Mouse (Mus musculus) erythroblast, embryonic 14.5 days (primary cell): ENCODE measurements around the gene Arsb. TPM values are rescaled to one million over a fixed set of nuclear protein-coding genes. Genes with fewer than 3 reads are reported as not detected.
"Not testable (repeated sequence)": the region's sequence is repeated elsewhere in the genome, so short reads cannot be mapped to it uniquely, and the experiment has no call there.

Source experiments
- H3K27me3 ChIP-seq: 2 replicates; pipeline ENCODE4 v1.6.1; 2012; ENCODE audit warnings: inconsistent platforms; ENCODE audit not compliant: control insufficient read depth
- H3K36me3 ChIP-seq: 2 replicates; pipeline ENCODE4 v1.6.1; 2012; ENCODE audit warnings: mild to moderate bottlenecking, inconsistent platforms; ENCODE audit not compliant: control insufficient read depth
- H3K4me1 ChIP-seq: 2 replicates; pipeline ENCODE4 v1.6.1; 2012; ENCODE audit warnings: inconsistent platforms; ENCODE audit not compliant: control insufficient read depth
- H3K4me3 ChIP-seq: replicated peaks from 2 replicates; pipeline ENCODE3; 2012; ENCODE audit warnings: moderate library complexity, mild to moderate bottlenecking, inconsistent platforms
- H3K9me3 ChIP-seq: 2 replicates; pipeline ENCODE4 v1.6.1; 2012; ENCODE audit warnings: low read length, inconsistent platforms, mixed read lengths; ENCODE audit not compliant: control insufficient read depth
- GATA1 ChIP-seq: IDR thresholded peaks from 2 replicates; pipeline ENCODE4 v1.6.1; 2012; ENCODE audit warnings: low read length, inconsistent platforms, mixed read lengths
- TAL1 ChIP-seq: IDR thresholded peaks from 3 replicates; pipeline ENCODE4 v1.6.1; 2012; ENCODE audit warnings: low read length, inconsistent platforms, mixed read lengths
- polyA plus RNA-seq: library from polyadenylated mRNA; stranded (reverse); fragments of >175 nt; gene quantifications from 2 replicates; pipeline ENCODE4 v1.2.3, GENCODE M21; 2012

Arsb gene
- polyA plus RNA-seq, 1 experiment: 0.05 TPM

DNA sequence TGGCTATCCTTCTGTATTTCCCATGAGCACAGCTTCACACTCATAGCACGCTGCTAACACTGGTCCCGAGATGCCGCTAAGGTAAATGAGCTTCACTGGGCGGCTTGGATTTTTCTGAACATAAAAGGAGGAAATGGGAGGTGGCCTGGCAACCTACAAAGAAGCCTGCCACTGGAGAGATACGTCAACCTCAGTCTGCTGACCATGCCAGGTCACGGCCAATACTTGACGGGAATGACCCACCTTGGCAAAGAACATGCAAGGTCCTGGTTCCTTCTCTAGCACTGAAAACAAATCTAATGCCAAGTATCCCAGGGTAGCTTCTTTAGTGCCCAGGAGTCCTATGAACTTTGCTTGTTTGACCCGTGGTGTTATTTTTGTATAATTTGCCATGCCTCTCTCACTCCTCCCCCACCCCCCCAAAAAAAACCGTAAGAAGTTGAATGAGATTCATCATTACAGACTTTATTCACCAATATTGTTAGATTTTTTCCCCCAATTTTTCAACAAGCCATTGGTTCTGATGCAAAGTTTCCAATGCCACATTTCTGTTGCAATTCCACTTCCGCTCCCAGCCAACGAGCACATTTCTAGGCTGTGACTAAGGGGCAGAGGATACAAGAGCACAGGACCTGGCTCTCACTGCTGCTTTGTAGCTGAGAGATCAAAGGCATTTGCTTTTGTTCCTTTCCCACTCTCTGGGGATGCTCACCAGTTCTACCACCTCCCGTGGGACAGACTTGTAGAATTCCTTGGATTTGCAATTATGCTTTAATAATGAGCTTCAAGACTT, 207.5 kb downstream of the Arsb start:
- no peak for TF ChIP-seq TAL1
- no peak for TF ChIP-seq GATA1
- H3K4me3 ChIP-seq: no peak overlapping the region
- H3K36me3 ChIP-seq: no peaks in the 10 kb centered on the region
- no peaks in the 10 kb centered on the region for H3K9me3 ChIP-seq
- H3K27me3 ChIP-seq: no peaks in the 10 kb centered on the region
- H3K4me1 ChIP-seq: no peaks in the 10 kb centered on the region

DNA sequence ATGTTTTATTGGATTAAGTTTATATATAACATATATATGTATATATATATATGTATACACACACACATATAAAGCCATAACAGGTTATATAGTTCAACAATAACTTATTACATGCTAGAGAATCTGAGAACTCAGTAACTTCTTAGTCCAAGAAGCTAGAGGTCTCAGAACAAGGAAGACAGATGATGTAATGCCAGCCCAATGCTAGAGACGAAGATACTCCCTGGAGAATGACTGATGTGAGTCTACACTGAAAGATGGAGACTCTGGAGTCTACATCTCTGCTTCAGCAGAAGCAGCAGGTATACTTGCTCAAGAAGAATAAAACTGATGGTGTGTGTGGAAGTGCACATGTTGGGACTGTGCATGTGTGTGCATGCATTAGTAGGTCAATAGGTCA, 208.3 kb downstream of the Arsb start:
- Histone ChIP-seq H3K4me1 (no peaks in the 10 kb centered on the region), H3K27me3 (no peaks in the 10 kb centered on the region), H3K36me3 (no peaks in the 10 kb centered on the region), H3K9me3 (no peaks in the 10 kb centered on the region), H3K4me3 (no peak overlapping the region)
- TF ChIP-seq GATA1: no peak
- TF ChIP-seq TAL1: no peak

DNA sequence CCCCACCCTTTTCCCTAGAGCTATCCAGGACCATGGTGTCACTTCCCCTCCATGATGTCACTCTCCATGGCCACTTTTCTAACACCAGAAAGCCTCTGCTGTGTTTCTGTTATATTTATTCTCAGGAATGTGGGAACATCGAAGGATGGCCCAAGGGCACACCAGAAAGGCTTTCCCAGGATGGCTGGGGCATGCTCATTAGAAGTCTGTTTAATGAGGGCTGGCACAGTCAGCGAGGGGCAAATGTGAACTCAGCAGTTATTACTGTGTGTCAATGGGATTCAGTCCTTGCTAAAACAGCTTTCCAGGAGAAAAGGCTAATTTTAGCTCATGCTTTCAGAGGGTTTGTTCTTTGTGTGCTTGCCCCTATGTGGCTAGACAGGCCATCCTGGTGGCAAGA, 213.1 kb downstream of the Arsb start:
- Histone ChIP-seq H3K9me3 (no peaks in the 10 kb centered on the region), H3K27me3 (no peaks in the 10 kb centered on the region), H3K4me3 (no peak overlapping the region), H3K36me3 (no peaks in the 10 kb centered on the region), H3K4me1 (no peaks in the 10 kb centered on the region)
- TF ChIP-seq TAL1 (no peak), GATA1 (no peak)

DNA sequence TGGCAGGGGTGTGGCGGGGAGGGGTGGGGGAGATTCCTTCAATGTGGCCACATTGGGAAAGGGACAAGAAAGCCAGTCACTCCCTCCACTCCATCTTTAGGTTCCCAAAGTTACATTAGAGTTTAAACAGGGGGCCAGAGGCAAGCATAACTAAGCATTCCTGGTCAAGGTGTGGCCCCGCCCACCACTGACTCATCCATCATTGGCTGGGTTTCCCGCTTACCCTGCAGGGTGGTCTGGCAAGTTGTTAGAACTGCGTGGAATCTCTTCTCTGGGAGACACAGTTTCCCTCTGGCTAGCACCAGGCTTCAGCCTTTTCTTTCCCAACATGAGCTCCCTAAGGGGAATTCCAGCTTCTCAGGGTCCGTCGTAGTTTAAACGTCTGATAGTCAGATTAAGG, 213.8 kb downstream of the Arsb start:
- no peak for TF ChIP-seq GATA1
- no peak for TF ChIP-seq TAL1
- Histone ChIP-seq H3K27me3 (no peaks in the 10 kb centered on the region), H3K4me3 (no peak overlapping the region), H3K4me1 (no peaks in the 10 kb centered on the region), H3K9me3 (no peaks in the 10 kb centered on the region), H3K36me3 (no peaks in the 10 kb centered on the region)

DNA sequence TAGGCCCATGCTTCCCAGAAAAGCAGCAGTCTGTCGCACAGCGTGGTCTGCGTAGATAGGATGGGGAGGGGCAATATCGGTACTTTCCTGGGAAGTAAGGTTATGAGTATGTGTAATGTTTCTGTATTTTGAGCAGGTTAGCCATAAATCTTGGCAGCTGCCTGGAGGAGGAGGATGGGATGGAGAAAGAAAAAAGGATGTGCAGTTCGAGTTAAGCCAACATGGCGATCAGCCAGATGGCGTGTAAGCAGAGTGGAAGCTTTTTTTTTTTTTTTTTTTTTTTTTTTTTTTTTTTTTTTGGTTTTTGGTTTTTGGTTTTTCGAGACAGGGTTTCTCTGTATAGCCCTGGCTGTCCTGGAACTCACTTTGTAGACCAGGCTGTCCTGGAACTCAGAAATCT, 214.3 kb downstream of the Arsb start:
- H3K27me3 ChIP-seq, H3K9me3 ChIP-seq, H3K4me3 ChIP-seq, H3K36me3 ChIP-seq, H3K4me1 ChIP-seq: not testable (repeated sequence)

DNA sequence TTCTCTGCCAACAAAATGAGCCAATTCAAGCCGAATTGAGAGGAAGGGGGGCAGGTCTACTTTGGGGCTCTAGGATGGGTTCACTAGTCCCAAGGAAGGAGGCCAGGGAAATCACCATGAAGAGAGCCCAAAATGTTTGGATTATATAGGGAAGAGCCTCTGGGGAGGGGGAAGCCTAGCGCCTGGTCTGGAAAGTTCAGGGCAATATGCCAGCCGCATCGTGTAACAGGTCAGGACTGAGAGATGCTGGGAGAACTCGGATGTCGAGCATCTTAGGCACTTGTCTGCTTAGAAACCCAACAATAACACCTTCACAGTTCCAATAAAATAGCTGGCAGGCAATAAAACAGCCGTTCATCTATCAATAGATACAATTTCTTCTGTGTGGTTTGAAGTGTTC, 216.2 kb downstream of the Arsb start:
- Histone ChIP-seq H3K4me1 (no peaks in the 10 kb centered on the region), H3K27me3 (no peaks in the 10 kb centered on the region), H3K9me3 (peaks cover 2% of the 10 kb centered on the region; the same call in 1 of the 2 replicates), H3K4me3 (no peak overlapping the region), H3K36me3 (no peaks in the 10 kb centered on the region)
- no peak for TF ChIP-seq TAL1
- TF ChIP-seq GATA1: no peak

DNA sequence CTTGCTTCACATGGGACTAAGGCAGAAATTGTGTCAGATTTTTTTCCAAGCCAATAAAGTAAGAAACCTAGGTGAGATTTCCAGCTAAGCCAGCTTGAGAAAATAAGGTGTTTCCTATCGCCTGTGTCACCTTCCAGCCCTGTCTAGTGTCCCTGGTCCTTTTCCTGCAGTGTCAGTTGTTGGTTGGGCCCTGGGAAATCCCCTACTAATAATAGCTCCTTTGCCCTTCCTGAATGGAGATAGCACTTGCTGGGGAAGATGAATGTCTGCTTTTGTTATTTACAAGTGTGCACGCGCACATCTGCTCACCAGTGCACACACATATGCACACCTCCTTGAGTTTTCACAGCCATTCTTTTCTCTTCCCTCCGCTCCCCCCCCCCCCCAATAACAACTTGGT, 217.8 kb downstream of the Arsb start:
- Histone ChIP-seq H3K9me3 (peaks cover 2% of the 10 kb centered on the region; the same call in 1 of the 2 replicates), H3K36me3 (no peaks in the 10 kb centered on the region), H3K27me3 (no peaks in the 10 kb centered on the region), H3K4me1 (no peaks in the 10 kb centered on the region), H3K4me3 (no peak overlapping the region)
- TF ChIP-seq TAL1 (no peak), GATA1 (no peak)

DNA sequence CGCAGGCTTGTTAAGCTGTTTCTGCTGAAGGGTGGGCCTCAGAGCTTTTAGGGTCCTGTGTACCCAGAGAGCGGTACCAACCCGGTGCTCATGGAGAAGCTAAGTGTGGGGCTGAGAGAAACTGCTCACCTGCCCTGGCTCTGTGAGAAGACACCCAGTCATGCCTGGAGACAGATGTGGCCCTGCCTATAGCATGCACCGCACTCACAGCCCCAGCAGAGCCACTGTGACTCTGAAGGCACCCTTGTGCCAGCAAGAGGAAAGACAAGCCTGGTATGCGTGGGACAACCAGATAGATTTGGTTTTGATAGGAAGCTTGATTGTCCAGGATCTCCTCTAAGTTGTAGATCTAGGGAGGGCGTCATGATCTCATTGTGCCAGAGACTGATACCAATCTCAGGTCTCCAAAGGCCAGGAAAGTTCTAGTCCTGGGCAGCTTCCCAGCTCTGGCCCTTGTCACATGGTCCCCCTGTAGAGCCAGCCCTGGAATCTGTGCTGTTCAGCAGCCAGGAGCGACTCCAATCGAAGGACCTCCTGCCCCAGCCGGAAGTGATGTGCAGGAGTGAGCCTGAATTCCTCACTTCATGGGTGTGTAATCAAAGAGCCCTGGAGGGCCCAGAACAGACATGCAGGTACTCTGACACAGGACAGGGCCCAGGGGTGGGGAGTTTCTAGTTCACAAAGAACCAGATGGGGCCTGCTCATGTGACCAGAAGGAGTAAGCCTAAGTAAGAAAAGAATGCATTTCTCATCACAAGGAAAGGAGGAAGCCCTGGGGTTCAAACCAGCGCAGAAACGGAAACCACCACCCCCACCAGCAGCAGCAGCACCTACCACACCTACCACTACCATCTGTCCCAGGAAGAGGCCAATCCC, 218.5 kb downstream of the Arsb start:
- no peak overlapping the region for H3K4me3 ChIP-seq

DNA sequence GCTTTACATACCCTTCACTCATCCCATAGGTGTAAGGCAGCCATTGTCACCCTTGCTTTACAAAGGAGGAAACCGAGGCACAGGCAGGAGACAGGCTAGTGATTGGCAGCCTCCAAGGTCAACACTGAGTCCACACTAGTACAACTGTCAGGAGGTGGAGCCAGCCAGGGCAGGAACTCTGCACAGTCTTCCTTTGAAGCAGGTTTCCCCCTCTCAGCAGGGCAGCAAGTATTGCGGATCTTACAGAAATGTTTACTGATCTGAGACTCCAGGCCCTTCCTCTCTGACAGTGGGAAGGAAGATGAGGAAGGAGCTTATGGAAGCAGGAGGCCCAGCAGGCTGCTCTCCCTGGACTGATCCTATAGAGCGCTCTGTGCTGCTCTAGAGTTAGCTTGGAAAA, 219.4 kb downstream of the Arsb start:
- no peak overlapping the region for H3K4me3 ChIP-seq

More for the DNA sequence above, 218.5 kb downstream of the Arsb start:
- Histone ChIP-seq H3K9me3 (peaks cover 2% of the 10 kb centered on the region; the same call in 1 of the 2 replicates), H3K4me1 (no peaks in the 10 kb centered on the region), H3K27me3 (no peaks in the 10 kb centered on the region), H3K36me3 (no peaks in the 10 kb centered on the region)
- TF ChIP-seq GATA1: no peak
- TF ChIP-seq TAL1: no peak

More for the DNA sequence above, 219.4 kb downstream of the Arsb start:
- Histone ChIP-seq H3K4me1 (no peaks in the 10 kb centered on the region), H3K9me3 (peaks cover 2% of the 10 kb centered on the region; the same call in 1 of the 2 replicates), H3K27me3 (no peaks in the 10 kb centered on the region), H3K36me3 (no peaks in the 10 kb centered on the region)
- TF ChIP-seq GATA1: no peak
- no peak for TF ChIP-seq TAL1
